Mouse (Mus musculus) hematopoietic stem cell, adult 5-6 weeks (primary cell): Measurements from ENCODE around the gene Gm17521. TPM values are rescaled to one million over a fixed set of nuclear protein-coding genes. Genes with fewer than 3 reads are reported as not detected.
"Not testable (repeated sequence)": the region's sequence is repeated elsewhere in the genome, so short reads cannot be mapped to it uniquely, and the experiment has no call there.

Source experiments
- ATAC-seq, 2 experiments: fragments of 125-278 bp in 1 of 2; replicated peaks in 1 of 2; 2 replicates each; pipeline ENCODE4 v1.8.0; 2016 to 2017; ENCODE audit warnings: inconsistent platforms in 2 of 2, mild to moderate bottlenecking in 2 of 2, moderate number of reproducible peaks in 2 of 2, low read depth in 1 of 2, moderate TSS enrichment in 1 of 2; ENCODE audit not compliant: low FRiP score in 2 of 2, poor library complexity in 2 of 2, severe bottlenecking in 2 of 2, insufficient read depth in 1 of 2, low TSS enrichment in 1 of 2
- total RNA-seq: library from RNA; stranded (forward); fragments of 172-1452, 232-1000 nt; gene quantifications from 2 replicates; pipeline ENCODE4 v1.2.3, GENCODE M21; 2017

The Gm17521 gene
- not detected in 2 replicates for total RNA-seq

- not testable (repeated sequence) for ATAC-seq
Measured at GRCm38 (mm10) chrX:123029569-123029968, at the start of gene Gm17521. Gm17521 (minus strand) TSS chrX:123029669.

GRCm38 (mm10) chrX:123043956-123044355 lies 14.5 kb upstream of the Gm17521 start:
- no peak for ATAC-seq

- no peak for ATAC-seq
Measured at GRCm38 (mm10) chrX:123043516-123043915, 14.0 kb upstream of the Gm17521 start.

Other genes starting within 250 kb of the Gm17521 start
- gene Cldn34c1, start 73.8 kb upstream of the Gm17521 start, total RNA-seq: 9.8 and 12.0 TPM in 2 replicates
- not detected in 2 replicates for gene Srsx, start 192.8 kb upstream of the Gm17521 start, total RNA-seq
- not detected in 2 replicates for gene Gm17577, start 217.2 kb upstream of the Gm17521 start, total RNA-seq